Mouse (Mus musculus): Measurements from ENCODE around the gene Phxr2.

The Phxr2 gene

GRCm38 (mm10) chr10:99095114-99095513 is 31.0 kb downstream of the Phxr2 start:
- in situ Hi-C loops (cut with MboI, MseI), result loop anchor here (25.0 kb wide), 1 partner anchor 1383 kb away; no protein-coding TSS in a partner anchor

- in situ Hi-C loops (cut with MboI, MseI), result loop anchor here (25.0 kb wide), 1 partner anchor 1381 kb away; no protein-coding TSS in a partner anchor
Measured at GRCm38 (mm10) chr10:99093364-99093763, 32.8 kb downstream of the Phxr2 start.

- in situ Hi-C loops (cut with MboI, MseI), result loop anchor here (10.0 to 25.0 kb wide), 2 partner anchors 415 to 1378 kb away; no protein-coding TSS in a partner anchor
Measured at GRCm38 (mm10) chr10:99089906-99090305, 36.2 kb downstream of the Phxr2 start.

GRCm38 (mm10) chr10:99086029-99086428 is 40.1 kb downstream of the Phxr2 start:
- in situ Hi-C loops (cut with MboI, MseI), result loop anchor here (10.0 to 25.0 kb wide), 2 partner anchors 411 to 1374 kb away; no protein-coding TSS in a partner anchor

- in situ Hi-C loops (cut with MboI, MseI), result loop anchor here (10.0 to 25.0 kb wide), 2 partner anchors 410 to 1373 kb away; no protein-coding TSS in a partner anchor
Measured at GRCm38 (mm10) chr10:99085240-99085587, 40.9 kb downstream of the Phxr2 start.

GRCm38 (mm10) chr10:99084397-99085239 is 41.5 kb downstream of the Phxr2 start:
- in situ Hi-C loops (cut with MboI, MseI), result loop anchor here (10.0 to 25.0 kb wide), 2 partner anchors 410 to 1372 kb away; no protein-coding TSS in a partner anchor

GRCm38 (mm10) chr10:99083431-99084003 is 42.6 kb downstream of the Phxr2 start:
- in situ Hi-C loops (cut with MboI, MseI), result loop anchor here (10.0 to 25.0 kb wide), 2 partner anchors 409 to 1371 kb away; no protein-coding TSS in a partner anchor

- in situ Hi-C loops (cut with MboI, MseI), result loop anchor here (10.0 to 25.0 kb wide), 2 partner anchors 407 to 1369 kb away; no protein-coding TSS in a partner anchor
Measured at GRCm38 (mm10) chr10:99081569-99081990, 44.5 kb downstream of the Phxr2 start.

GRCm38 (mm10) chr10:99078621-99079020 is 47.5 kb downstream of the Phxr2 start:
- in situ Hi-C loops (cut with MboI, MseI), result loop anchor here (25.0 kb wide), 1 partner anchor 1366 kb away; no protein-coding TSS in a partner anchor

GRCm38 (mm10) chr10:99076113-99076895 is 49.8 kb downstream of the Phxr2 start:
- in situ Hi-C loops (cut with MboI, MseI), result loop anchor here (25.0 kb wide), 1 partner anchor 1364 kb away; no protein-coding TSS in a partner anchor

Data from T-helper 2 cell (primary cell).